Comparison of ENCODE assay signal across 15 mouse cellular contexts in the genomic region with DNA sequence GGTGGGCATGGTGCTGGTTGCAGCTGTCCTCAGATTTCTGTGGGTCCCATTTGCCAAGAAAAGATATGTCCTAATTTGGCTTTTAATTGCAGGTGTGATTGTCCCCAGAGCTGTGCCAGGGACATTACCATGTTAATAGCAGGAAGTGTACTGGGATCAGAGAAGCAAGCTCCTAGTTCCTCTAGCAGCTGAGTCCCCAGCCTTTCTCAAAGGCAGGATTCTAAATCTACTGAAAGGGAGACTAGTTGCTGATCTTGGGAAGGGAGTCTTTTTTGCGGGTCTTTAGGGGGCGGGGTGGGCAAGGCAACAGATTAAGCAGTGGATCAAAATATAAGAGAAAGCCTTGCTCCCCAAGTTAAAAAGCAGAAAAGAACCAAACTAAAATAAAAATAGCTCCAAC.
DNase-seq lines count a peak whose midpoint lies in the region; ATAC-seq and TF ChIP-seq lines count a peak whose summit lies in the region.
"Had no signal": no experiment of that assay in that cellular context is flagged by ENCODE, and none has a peak within 500 bp of the region (broad histone marks: within the 10 kb centered on the region; RNA-seq: fewer than 3 reads in every experiment).

No protein-coding gene starts in this region.

- ATAC-seq in forebrain, embryonic 13.5 days = peak; percentile 71
- ATAC-seq in limb, embryonic 14.5 days (ENCODE audit: low FRiP score, low read depth) = no peak
- ATAC-seq: intestine, embryonic 16.5 days; liver, embryonic 12.5 days had no signal

- WGBS in forebrain, embryonic 13.5 days = 14% methylated on average over 2 of the region's 2 CpGs
- WGBS in limb, embryonic 14.5 days = 66% methylated on average over 2 of the region's 2 CpGs

- H3K27me3 ChIP-seq in forebrain, embryonic 13.5 days = 0 out of 2 replicates have a peak, but pooled peaks cover 12% of the 10 kb centered on the region
- H3K27me3 ChIP-seq in limb, embryonic 14.5 days (ENCODE audit: control insufficient read depth, insufficient read depth, low read length) = no peaks in the 10 kb centered on the region
- H3K27me3 ChIP-seq: heart, embryonic 15.5 days; liver, embryonic 12.5 days had no signal

- no peak overlapping the region for H3K4me3 ChIP-seq in cortical plate, adult 2 months (ENCODE audit: insufficient read depth, low read length)
- no peak overlapping the region for H3K4me3 ChIP-seq in forebrain, embryonic 13.5 days
- H3K4me3 ChIP-seq in limb, embryonic 14.5 days (replicated peaks; ENCODE audit: low read length) = no peak overlapping the region
- H3K4me3 ChIP-seq: heart, embryonic 15.5 days; liver, embryonic 12.5 days had no signal

- no peaks in the 10 kb centered on the region for H3K4me1 ChIP-seq in cortical plate, adult 2 months (ENCODE audit: control insufficient read depth, insufficient read depth, low read length)
- H3K4me1 ChIP-seq in forebrain, embryonic 13.5 days = peaks cover 20% of the 10 kb centered on the region
- peaks cover 5% of the 10 kb centered on the region; the same call in 1 of the 2 replicates for H3K4me1 ChIP-seq in limb, embryonic 14.5 days (ENCODE audit: control insufficient read depth, insufficient read depth, low read length)
- H3K4me1 ChIP-seq: liver, embryonic 12.5 days had no signal

- no peaks in the 10 kb centered on the region for H3K9me3 ChIP-seq in forebrain, embryonic 13.5 days (replicated peaks)
- no peaks in the 10 kb centered on the region for H3K9me3 ChIP-seq in limb, embryonic 14.5 days (ENCODE audit: control insufficient read depth, low read length)
- H3K9me3 ChIP-seq: heart, embryonic 15.5 days; liver, embryonic 12.5 days had no signal

- H3K27ac ChIP-seq in cortical plate, adult 2 months (ENCODE audit: insufficient read depth, low read length) = peak overlapping the region; percentile 56
- H3K27ac ChIP-seq in forebrain, embryonic 13.5 days = peak overlapping the region; percentile 70
- H3K27ac ChIP-seq in limb, embryonic 14.5 days (replicated peaks; ENCODE audit: low read depth, low read length) = 0 out of 2 replicates have a peak overlapping the region, but pooled peaks have one; percentile 13
- H3K27ac ChIP-seq: heart, embryonic 15.5 days; liver, embryonic 12.5 days had no signal

- H3K9ac ChIP-seq in forebrain, embryonic 13.5 days = no peak overlapping the region
- no peak overlapping the region for H3K9ac ChIP-seq in limb, embryonic 14.5 days (ENCODE audit: low read depth, low read length, severe bottlenecking)
- H3K9ac ChIP-seq: heart, embryonic 15.5 days; liver, embryonic 12.5 days had no signal

- TF ChIP-seq CTCF in cortical plate, adult 2 months (IDR thresholded peaks at IDR 0.05; ENCODE audit: extremely low read depth, insufficient read depth, low read length) = no peak

- H3K4me2 ChIP-seq in forebrain, embryonic 13.5 days = peak overlapping the region; percentile 37
- H3K4me2 ChIP-seq in limb, embryonic 14.5 days (replicated peaks; ENCODE audit: low read depth, low read length, severe bottlenecking) = no peak overlapping the region
- H3K4me2 ChIP-seq: heart, embryonic 15.5 days; liver, embryonic 12.5 days had no signal

- no peak for TF ChIP-seq POLR2A in cortical plate, adult 2 months (IDR thresholded peaks at IDR 0.05; ENCODE audit: extremely low read depth, insufficient read depth, low read length)
- TF ChIP-seq POLR2A in limb, embryonic 14.5 days (IDR thresholded peaks at IDR 0.05; ENCODE audit: borderline replicate concordance, extremely low read depth, insufficient read depth, insufficient read length) = no peak

- DNase-seq in layer of hippocampus, postnatal 14 days (ENCODE audit: low spot score in 2 of 2) = peak; percentile 22 to 41
- DNase-seq in layer of hippocampus, adult 8-10 months (ENCODE audit: low spot score in 2 of 2) = no peak
- no peak for DNase-seq in limb, embryonic 14.5 days (ENCODE audit: low spot score)
- no peak for DNase-seq in T-cell, adult 2 months (ENCODE audit: low spot score)
- DNase-seq in kidney, postnatal 14 days = no peak
- no peak for DNase-seq in thymus, postnatal 0 days (ENCODE audit: low spot score)
- DNase-seq: cerebellum, postnatal 36 days; gastrocnemius, postnatal 25 days; kidney, postnatal 25 days; lung, postnatal 36 days had no signal

- H3K36me3 ChIP-seq in forebrain, embryonic 13.5 days (ENCODE audit: poor library complexity, severe bottlenecking) = no peaks in the 10 kb centered on the region
- no peaks in the 10 kb centered on the region for H3K36me3 ChIP-seq in limb, embryonic 14.5 days (ENCODE audit: control insufficient read depth, insufficient read depth, low read length)
- H3K36me3 ChIP-seq: heart, embryonic 15.5 days; liver, embryonic 12.5 days had no signal

Comparison
In these comparisons a context has a peak if more than half of its experiments do, and no peak if none do; other contexts are left out.
1. DNase-seq: peak in layer of hippocampus, postnatal 14 days (2 of 2); none in layer of hippocampus, adult 8-10 months (0 of 2), limb, embryonic 14.5 days (single experiment), T-cell, adult 2 months (single experiment), kidney, postnatal 14 days (single experiment) and thymus, postnatal 0 days (single experiment).
2. H3K27ac ChIP-seq: peak in every context shown above with its lines; median percentile 70 in forebrain, embryonic 13.5 days; 56 in cortical plate, adult 2 months; 13 in limb, embryonic 14.5 days.